Mouse (Mus musculus): ENCODE results near the gene Ror2. TPM values are rescaled to one million over a fixed set of nuclear protein-coding genes. Genes with fewer than 3 reads are reported as not detected.
"Not testable (repeated sequence)": the region's sequence is repeated elsewhere in the genome, so short reads cannot be mapped to it uniquely, and the experiment has no call there.

Gene Ror2
- 25.8 and 27.4 TPM in 2 replicates for polyA plus RNA-seq (2015; fragmentation: Nextera tagmentation; extraction: Ambion mirVana)

- peaks cover 42% of the 10 kb centered on the region for H3K4me1 ChIP-seq
These were observed at the start of gene Ror2 for GRCm38 (mm10) chr13:53285756-53286361. Gene Ror2, minus strand, starts transcription at chr13:53286124.

GRCm38 (mm10) chr13:53333769-53334168, 47.8 kb upstream of the Ror2 start:
- no peak for ATAC-seq (ENCODE audit: insufficient number of reproducible peaks, insufficient read depth, low FRiP score, low TSS enrichment, low read depth)
- Histone ChIP-seq H3K36me3 (peaks cover 73% of the 10 kb centered on the region), H3K4me2 (no peak overlapping the region)

More at GRCm38 (mm10) chr13:53285756-53286361, at the start of gene Ror2:
- Histone ChIP-seq H3K4me2 (peak within 1 kb of the TSS; percentile 81), H3K4me3 (peak within 1 kb of the TSS; percentile 71), H3K9ac (peak within 1 kb of the TSS; percentile 94), H3K27ac (peak within 1 kb of the TSS; percentile 88), H3K27me3 (peaks cover 2% of the 10 kb centered on the region; the same call in 1 of the 2 replicates), H3K9me3 (no peaks in the 10 kb centered on the region), H3K36me3 (no peaks in the 10 kb centered on the region)
- under 1% methylated on average over 67 of the region's 68 CpGs for WGBS
- ATAC-seq (ENCODE audit: insufficient number of reproducible peaks, insufficient read depth, low FRiP score, low TSS enrichment, low read depth), result peak; percentile 71

GRCm38 (mm10) chr13:53330246-53330645, 44.3 kb upstream of the Ror2 start:
- no peak overlapping the region for H3K4me2 ChIP-seq
- no peak overlapping the region for H3K27ac ChIP-seq
- 77% methylated on average over 2 of the region's 2 CpGs for WGBS
- peaks cover 39% of the 10 kb centered on the region for H3K36me3 ChIP-seq
- H3K9me3 ChIP-seq, result 0 out of 2 replicates have a peak, but pooled peaks cover 3% of the 10 kb centered on the region
- H3K9ac ChIP-seq, result no peak overlapping the region
- no peaks in the 10 kb centered on the region for H3K27me3 ChIP-seq
- H3K4me3 ChIP-seq, result no peak overlapping the region
- no peak for ATAC-seq (ENCODE audit: insufficient number of reproducible peaks, insufficient read depth, low FRiP score, low TSS enrichment, low read depth)
- H3K4me1 ChIP-seq, result no peaks in the 10 kb centered on the region

More at GRCm38 (mm10) chr13:53333769-53334168, 47.8 kb upstream of the Ror2 start:
- 96% methylated on average over 8 of the region's 8 CpGs for WGBS
- H3K4me3 ChIP-seq, result no peak overlapping the region
- H3K4me1 ChIP-seq, result no peaks in the 10 kb centered on the region
- no peaks in the 10 kb centered on the region for H3K27me3 ChIP-seq
- no peak overlapping the region for H3K27ac ChIP-seq
- no peaks in the 10 kb centered on the region for H3K9me3 ChIP-seq
- no peak overlapping the region for H3K9ac ChIP-seq

- Histone ChIP-seq H3K27me3 (no peaks in the 10 kb centered on the region), H3K4me2 (no peak overlapping the region), H3K9me3 (0 out of 2 replicates have a peak, but pooled peaks cover 3% of the 10 kb centered on the region), H3K4me3 (no peak overlapping the region), H3K9ac (no peak overlapping the region), H3K36me3 (no peaks in the 10 kb centered on the region), H3K4me1 (peaks cover 17% of the 10 kb centered on the region; the same call in 1 of the 2 replicates), H3K27ac (no peak overlapping the region)
- ATAC-seq (ENCODE audit: insufficient number of reproducible peaks, insufficient read depth, low FRiP score, low TSS enrichment, low read depth), result no peak
- 78% methylated on average over 1 of the region's 1 CpGs for WGBS
These were observed 39.6 kb upstream of the Ror2 start for GRCm38 (mm10) chr13:53325531-53325930.

- no peak overlapping the region for H3K27ac ChIP-seq
- H3K9ac ChIP-seq, result no peak overlapping the region
- no peaks in the 10 kb centered on the region for H3K27me3 ChIP-seq
- no peak overlapping the region for H3K4me3 ChIP-seq
- 67% methylated on average over 2 of the region's 2 CpGs for WGBS
- H3K4me1 ChIP-seq, result peaks cover 17% of the 10 kb centered on the region; the same call in 1 of the 2 replicates
- H3K4me2 ChIP-seq, result no peak overlapping the region
- no peaks in the 10 kb centered on the region for H3K36me3 ChIP-seq
- H3K9me3 ChIP-seq, result peaks cover 3% of the 10 kb centered on the region; the same call in 1 of the 2 replicates
- ATAC-seq (ENCODE audit: insufficient number of reproducible peaks, insufficient read depth, low FRiP score, low TSS enrichment, low read depth), result no peak
These were observed 37.7 kb upstream of the Ror2 start for GRCm38 (mm10) chr13:53323661-53324060.

- Histone ChIP-seq H3K27me3 (peaks cover 6% of the 10 kb centered on the region), H3K9me3 (peaks cover 3% of the 10 kb centered on the region; the same call in 1 of the 2 replicates), H3K36me3 (no peaks in the 10 kb centered on the region), H3K4me3 (no peak overlapping the region), H3K4me2 (peak overlapping the region; percentile 3; the same call in 1 of the 2 replicates), H3K9ac (no peak overlapping the region), H3K27ac (0 out of 2 replicates have a peak overlapping the region, but pooled peaks have one; percentile 52), H3K4me1 (peaks cover 22% of the 10 kb centered on the region; the same call in 1 of the 2 replicates)
- 22% methylated on average over 12 of the region's 12 CpGs for WGBS
- no peak for ATAC-seq (ENCODE audit: insufficient number of reproducible peaks, insufficient read depth, low FRiP score, low TSS enrichment, low read depth)
These were observed 35.0 kb upstream of the Ror2 start for GRCm38 (mm10) chr13:53320899-53321298.

GRCm38 (mm10) chr13:53316515-53317295, 30.8 kb upstream of the Ror2 start:
- Histone ChIP-seq H3K4me1 (peaks cover 29% of the 10 kb centered on the region), H3K4me2 (no peak overlapping the region), H3K36me3 (no peaks in the 10 kb centered on the region), H3K27ac (no peak overlapping the region), H3K9ac (no peak overlapping the region), H3K9me3 (no peaks in the 10 kb centered on the region; the same call in 1 of the 2 replicates), H3K4me3 (no peak overlapping the region), H3K27me3 (peaks cover 6% of the 10 kb centered on the region)
- ATAC-seq (ENCODE audit: insufficient number of reproducible peaks, insufficient read depth, low FRiP score, low TSS enrichment, low read depth), result no peak
- 56% methylated on average over 11 of the region's 11 CpGs for WGBS

GRCm38 (mm10) chr13:53315757-53316156, 29.8 kb upstream of the Ror2 start:
- H3K36me3 ChIP-seq; H3K4me3 ChIP-seq; H3K9me3 ChIP-seq; H3K9ac ChIP-seq; H3K4me2 ChIP-seq; H3K27ac ChIP-seq; H3K27me3 ChIP-seq; ATAC-seq (ENCODE audit: insufficient number of reproducible peaks, insufficient read depth, low FRiP score, low TSS enrichment, low read depth): not testable (repeated sequence)
- peaks cover 22% of the 10 kb centered on the region for H3K4me1 ChIP-seq
- WGBS, result 84% methylated on average over 4 of the region's 4 CpGs

GRCm38 (mm10) chr13:53310442-53310841, 24.5 kb upstream of the Ror2 start:
- ATAC-seq (ENCODE audit: insufficient number of reproducible peaks, insufficient read depth, low FRiP score, low TSS enrichment, low read depth), result no peak
- Histone ChIP-seq H3K4me2 (no peak overlapping the region), H3K27ac (peak overlapping the region; percentile 98), H3K36me3 (no peaks in the 10 kb centered on the region), H3K9ac (no peak overlapping the region), H3K9me3 (no peaks in the 10 kb centered on the region), H3K27me3 (0 out of 2 replicates have a peak, but pooled peaks cover 3% of the 10 kb centered on the region), H3K4me3 (no peak overlapping the region), H3K4me1 (peaks cover 47% of the 10 kb centered on the region)
- WGBS, result 73% methylated on average over 5 of the region's 5 CpGs

GRCm38 (mm10) chr13:53309661-53310160, 23.8 kb upstream of the Ror2 start:
- Histone ChIP-seq H3K4me2 (peak overlapping the region; percentile 59), H3K4me3 (peak overlapping the region; percentile 28), H3K9ac (peak overlapping the region; percentile 55; the same call in 1 of the 2 replicates), H3K9me3 (no peaks in the 10 kb centered on the region), H3K27me3 (0 out of 2 replicates have a peak, but pooled peaks cover 3% of the 10 kb centered on the region), H3K27ac (peak overlapping the region; percentile 98), H3K36me3 (no peaks in the 10 kb centered on the region), H3K4me1 (peaks cover 39% of the 10 kb centered on the region)
- WGBS, result under 1% methylated on average over 15 of the region's 15 CpGs
- ATAC-seq (ENCODE audit: insufficient number of reproducible peaks, insufficient read depth, low FRiP score, low TSS enrichment, low read depth), result peak; percentile 92

- peak overlapping the region; percentile 67 for H3K9ac ChIP-seq
- WGBS, result 11% methylated on average over 9 of the region's 9 CpGs
- peak; percentile 56; the same call in 1 of the 2 replicates for ATAC-seq (ENCODE audit: insufficient number of reproducible peaks, insufficient read depth, low FRiP score, low TSS enrichment, low read depth)
These were observed 23.2 kb upstream of the Ror2 start for GRCm38 (mm10) chr13:53309148-53309547.

More at GRCm38 (mm10) chr13:53309148-53309547, 23.2 kb upstream of the Ror2 start:
- peaks cover 34% of the 10 kb centered on the region for H3K4me1 ChIP-seq
- H3K4me2 ChIP-seq, result peak overlapping the region; percentile 59
- H3K36me3 ChIP-seq, result no peaks in the 10 kb centered on the region
- H3K27ac ChIP-seq, result peak overlapping the region; percentile 98
- peak overlapping the region; percentile 28 for H3K4me3 ChIP-seq
- H3K9me3 ChIP-seq, result no peaks in the 10 kb centered on the region
- H3K27me3 ChIP-seq, result 0 out of 2 replicates have a peak, but pooled peaks cover 3% of the 10 kb centered on the region
